Mouse (Mus musculus) erythroblast, embryonic 14.5 days (primary cell): ENCODE results near the gene Sgcd.

Experiments
- GATA1 ChIP-seq: IDR thresholded peaks from 2 replicates; pipeline ENCODE4 v1.6.1; 2012; ENCODE audit warnings: low read length, inconsistent platforms, mixed read lengths
- TAL1 ChIP-seq: IDR thresholded peaks from 3 replicates; pipeline ENCODE4 v1.6.1; 2012; ENCODE audit warnings: low read length, inconsistent platforms, mixed read lengths

GRCm38 (mm10) chr11:47130432-47130831, 858.3 kb downstream of the Sgcd start:
- TF ChIP-seq TAL1 = no peak
- TF ChIP-seq GATA1 = no peak
